Mouse (Mus musculus) midbrain, postnatal 0 days (tissue): ENCODE results near the gene Tead1. TPM values are rescaled to one million over a fixed set of nuclear protein-coding genes. Genes with fewer than 3 reads are reported as not detected.

ENCODE experiments used
- ATAC-seq: fragments of 200-750 bp; cut with Nextera tagmentation; 2 replicates; pipeline ENCODE4 v1.8.0; 2017; ENCODE audit warnings: moderate number of reproducible peaks, mild to moderate bottlenecking, moderate TSS enrichment, moderate library complexity; ENCODE audit not compliant: low FRiP score
- DNase-seq: peaks from one replicate; pipeline ENCODE4 v3.0.0-alpha.2; 2015; ENCODE audit warnings: low spot score
- H3K27ac ChIP-seq: fragments of 300-500 bp; sonication (generic); 2 replicates; pipeline ENCODE4 v1.5.1; 2014; ENCODE audit warnings: low read depth, mild to moderate bottlenecking, low read length, mixed read lengths
- H3K27me3 ChIP-seq: fragments of 300-500 bp; sonication (generic); 2 replicates; pipeline ENCODE4 v1.6.1; 2014; ENCODE audit warnings: low read length, control low read depth, mixed read lengths; ENCODE audit not compliant: insufficient read depth
- H3K36me3 ChIP-seq: fragments of 300-500 bp; sonication (generic); 2 replicates; pipeline ENCODE4 v1.6.1; 2014; ENCODE audit warnings: low read length, control low read depth, mixed read lengths; ENCODE audit not compliant: insufficient read depth
- H3K4me1 ChIP-seq: fragments of 300-500 bp; sonication (generic); 2 replicates; pipeline ENCODE4 v1.6.1; 2014; ENCODE audit warnings: mild to moderate bottlenecking, control low read depth, antibody characterized with exemption, low read length, mixed read lengths; ENCODE audit not compliant: insufficient read depth
- H3K4me2 ChIP-seq: fragments of 300-500 bp; sonication (generic); 2 replicates; pipeline ENCODE4 v1.6.1; 2014; ENCODE audit warnings: low read depth, mild to moderate bottlenecking, low read length, mixed read lengths; ENCODE audit not compliant: poor library complexity, severe bottlenecking
- H3K4me3 ChIP-seq: fragments of 300-500 bp; sonication (generic); 2 replicates; pipeline ENCODE4 v1.5.1; 2014; ENCODE audit warnings: low read depth, mild to moderate bottlenecking, low read length, moderate library complexity
- H3K9ac ChIP-seq: fragments of 300-500 bp; sonication (generic); replicated peaks from 2 replicates; pipeline ENCODE4 v1.6.1; 2014; ENCODE audit warnings: mild to moderate bottlenecking, low read length, moderate library complexity, mixed read lengths; ENCODE audit not compliant: poor library complexity, severe bottlenecking
- H3K9me3 ChIP-seq: fragments of 300-500 bp; sonication (generic); 2 replicates; pipeline ENCODE4 v1.6.1; 2016; ENCODE audit warnings: low read length, control low read depth
- CTCF ChIP-seq: IDR thresholded peaks from 2 replicates; pipeline ENCODE4 v1.5.1; 2016; ENCODE audit warnings: antibody characterized with exemption, mild to moderate bottlenecking
- WGBS: fragments of 180-500 bp; shearing (Covaris S2); extraction: QIAGEN DNeasy Blood & Tissue Kit; methylation state at CpG from one replicate; pipeline ENCODE4 v1.1.7; 2014; 5-methylcytosine and 5-hydroxymethylcytosine counted together
- polyA plus RNA-seq: library from polyadenylated mRNA; unstranded; fragments of >200 nt; fragmentation: Nextera tagmentation; extraction: Ambion mirVana; gene quantifications from 2 replicates; pipeline ENCODE4 v1.2.1, GENCODE M21; 2015
- total RNA-seq: library from RNA; depleted of rRNA; stranded (reverse); fragments of >200 nt; gene quantifications from 2 replicates; pipeline ENCODE4 v1.2.3, GENCODE M21; 2014

Gene Tead1
- total and polyA plus RNA-seq, 2 experiments from 2014 or later: 8.0 to 16.6 TPM

- H3K4me3 ChIP-seq: no peak overlapping the region
- H3K4me2 ChIP-seq: no peak overlapping the region
- no peaks in the 10 kb centered on the region for H3K9me3 ChIP-seq
- ATAC-seq (no peak), DNase-seq (no peak)
- H3K36me3 ChIP-seq: no peaks in the 10 kb centered on the region
- WGBS: 94% methylated on average over 8 of the region's 8 CpGs
- H3K27me3 ChIP-seq: no peaks in the 10 kb centered on the region
- H3K4me1 ChIP-seq: no peaks in the 10 kb centered on the region
- no peak overlapping the region for H3K27ac ChIP-seq
- H3K9ac ChIP-seq: no peak overlapping the region
- no peak for TF ChIP-seq CTCF
Observed at GRCm38 (mm10) chr7:112937089-112937488, 258.0 kb downstream of the Tead1 start.

GRCm38 (mm10) chr7:112938959-112939358 lies 259.8 kb downstream of the Tead1 start:
- Histone ChIP-seq H3K4me3 (no peak overlapping the region), H3K9ac (no peak overlapping the region), H3K4me2 (no peak overlapping the region), H3K9me3 (no peaks in the 10 kb centered on the region), H3K27me3 (no peaks in the 10 kb centered on the region), H3K4me1 (no peaks in the 10 kb centered on the region), H3K36me3 (no peaks in the 10 kb centered on the region), H3K27ac (no peak overlapping the region)
- DNase-seq (no peak), ATAC-seq (no peak)
- no peak for TF ChIP-seq CTCF
- WGBS: 57% methylated on average over 5 of the region's 5 CpGs

GRCm38 (mm10) chr7:112942567-112942966 lies 263.4 kb downstream of the Tead1 start:
- DNase-seq (no peak), ATAC-seq (no peak)
- H3K9ac ChIP-seq: no peak overlapping the region
- H3K27ac ChIP-seq: no peak overlapping the region
- H3K4me1 ChIP-seq: no peaks in the 10 kb centered on the region
- no peaks in the 10 kb centered on the region for H3K27me3 ChIP-seq
- H3K36me3 ChIP-seq: no peaks in the 10 kb centered on the region
- no peak overlapping the region for H3K4me2 ChIP-seq
- no peak for TF ChIP-seq CTCF
- 72% methylated on average over 5 of the region's 5 CpGs for WGBS
- H3K9me3 ChIP-seq: no peaks in the 10 kb centered on the region
- no peak overlapping the region for H3K4me3 ChIP-seq

- ATAC-seq (no peak), DNase-seq (no peak)
- WGBS: 95% methylated on average over 1 of the region's 1 CpGs
- no peak overlapping the region for H3K4me2 ChIP-seq
- H3K9me3 ChIP-seq: no peaks in the 10 kb centered on the region
- H3K27ac ChIP-seq: no peak overlapping the region
- no peak overlapping the region for H3K4me3 ChIP-seq
- no peak overlapping the region for H3K9ac ChIP-seq
- H3K4me1 ChIP-seq: no peaks in the 10 kb centered on the region
- TF ChIP-seq CTCF: no peak
- no peaks in the 10 kb centered on the region for H3K36me3 ChIP-seq
- H3K27me3 ChIP-seq: no peaks in the 10 kb centered on the region
Observed at GRCm38 (mm10) chr7:112943056-112943455, 263.9 kb downstream of the Tead1 start.

- no peak overlapping the region for H3K4me3 ChIP-seq
- H3K27ac ChIP-seq: no peak overlapping the region
- H3K4me2 ChIP-seq: no peak overlapping the region
- ATAC-seq (no peak), DNase-seq (no peak)
- H3K9ac ChIP-seq: no peak overlapping the region
- H3K9me3 ChIP-seq: no peaks in the 10 kb centered on the region
- WGBS: 64% methylated on average over 6 of the region's 6 CpGs
- H3K4me1 ChIP-seq: no peaks in the 10 kb centered on the region
- no peaks in the 10 kb centered on the region for H3K27me3 ChIP-seq
- H3K36me3 ChIP-seq: no peaks in the 10 kb centered on the region
- no peak for TF ChIP-seq CTCF
Observed at GRCm38 (mm10) chr7:112946706-112947105, 267.6 kb downstream of the Tead1 start.

- Histone ChIP-seq H3K9me3 (no peaks in the 10 kb centered on the region), H3K4me1 (peaks cover 4% of the 10 kb centered on the region; the same call in 1 of the 2 replicates), H3K9ac (peak within 1 kb of the TSS; percentile 54), H3K4me3 (peak within 1 kb of the TSS; percentile 42), H3K4me2 (peak within 1 kb of the TSS; percentile 75), H3K27me3 (peaks cover 25% of the 10 kb centered on the region), H3K27ac (0 out of 2 replicates have a peak within 1 kb of the TSS, but pooled peaks have one; percentile 12), H3K36me3 (no peaks in the 10 kb centered on the region)
- peak; percentile 61 for DNase-seq
- TF ChIP-seq CTCF: no peak
- peak; percentile 73 for ATAC-seq
- 1% methylated on average over 41 of the region's 41 CpGs for WGBS
Observed at GRCm38 (mm10) chr7:112953777-112954291, 274.7 kb downstream of the Tead1 start, which contains the start of gene Rassf10. Gene Rassf10 (plus strand): TSS chr7:112953962.
